Mouse (Mus musculus): ENCODE results near the gene Tmem229b.

Tmem229b gene

GRCm38 (mm10) chr12:78952484-78952883 is 54.9 kb downstream of the Tmem229b start:
- in situ Hi-C loops (cut with MboI, MseI): no loop called here

GRCm38 (mm10) chr12:78952053-78952452 is 55.4 kb downstream of the Tmem229b start:
- in situ Hi-C loops (cut with MboI, MseI): no loop called here

DNA sequence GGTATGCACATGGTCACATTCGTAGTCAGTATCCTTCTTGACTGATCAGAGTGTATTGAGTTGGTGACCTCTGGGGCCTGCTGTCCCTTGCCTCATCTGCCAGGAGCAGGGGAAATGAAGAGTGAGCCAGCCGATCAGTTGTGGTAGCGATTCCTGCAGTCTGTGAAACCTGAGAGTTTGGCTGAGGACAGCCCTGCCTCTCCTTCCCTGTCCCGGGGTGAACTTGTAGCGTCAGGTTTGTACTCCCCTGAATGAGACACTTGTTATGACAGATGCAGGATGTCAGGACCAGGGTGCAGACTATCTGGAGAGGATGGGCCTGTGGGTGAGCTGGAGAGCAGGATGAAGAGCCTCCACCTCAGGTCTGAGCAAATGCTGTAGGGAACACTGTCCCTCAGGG is 59.8 kb downstream of the Tmem229b start:
- in situ Hi-C loops (cut with MboI, MseI): no loop called here

DNA sequence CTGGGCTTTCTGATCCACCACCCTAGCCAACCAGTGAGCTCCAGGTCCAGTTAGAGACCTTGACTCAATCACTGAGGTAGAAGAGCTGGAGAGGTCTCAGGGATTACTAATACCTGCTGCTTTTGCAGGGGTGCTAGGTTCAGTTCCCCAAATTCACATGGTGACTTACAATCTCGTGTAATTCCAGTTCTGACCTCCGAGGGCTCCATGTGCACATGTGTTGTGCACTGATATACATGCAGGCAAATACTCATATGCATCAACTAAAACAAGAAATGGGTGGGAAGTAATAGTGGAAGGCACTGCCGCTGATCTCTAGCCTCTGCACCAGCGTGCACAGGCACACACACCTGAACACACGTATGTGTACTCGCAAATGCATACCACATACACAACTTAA is 60.3 kb downstream of the Tmem229b start:
- in situ Hi-C loops (cut with MboI, MseI): no loop called here

DNA sequence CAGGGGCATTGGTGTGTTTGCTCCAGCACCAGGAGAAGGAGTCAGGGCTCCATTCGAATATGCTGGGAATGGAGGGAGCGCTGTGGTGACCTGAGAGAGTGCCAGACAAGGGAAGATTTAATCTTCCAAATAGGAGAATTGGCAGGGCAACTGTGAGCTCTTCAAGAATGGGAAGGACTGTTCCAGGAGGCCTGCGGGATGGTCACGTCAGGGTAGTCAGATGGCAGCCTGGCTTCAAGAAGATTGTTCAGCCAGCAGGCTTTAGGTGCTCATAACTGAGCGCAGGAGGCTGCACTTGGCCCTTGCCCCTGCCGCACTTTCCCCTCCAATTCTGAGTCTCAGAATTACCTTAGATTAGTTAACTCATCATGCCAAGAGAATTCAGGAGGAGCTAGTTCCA is 64.5 kb downstream of the Tmem229b start:
- in situ Hi-C loops (cut with MboI, MseI): no loop called here

- in situ Hi-C loops (cut with MboI, MseI): no loop called here
Measured at GRCm38 (mm10) chr12:78940081-78940480, 67.3 kb downstream of the Tmem229b start.

GRCm38 (mm10) chr12:78939393-78940037 is 67.9 kb downstream of the Tmem229b start:
- in situ Hi-C loops (cut with MboI, MseI): loop anchor here (10.0 kb wide), 1 partner anchor 1405 kb away; no protein-coding TSS in a partner anchor

DNA sequence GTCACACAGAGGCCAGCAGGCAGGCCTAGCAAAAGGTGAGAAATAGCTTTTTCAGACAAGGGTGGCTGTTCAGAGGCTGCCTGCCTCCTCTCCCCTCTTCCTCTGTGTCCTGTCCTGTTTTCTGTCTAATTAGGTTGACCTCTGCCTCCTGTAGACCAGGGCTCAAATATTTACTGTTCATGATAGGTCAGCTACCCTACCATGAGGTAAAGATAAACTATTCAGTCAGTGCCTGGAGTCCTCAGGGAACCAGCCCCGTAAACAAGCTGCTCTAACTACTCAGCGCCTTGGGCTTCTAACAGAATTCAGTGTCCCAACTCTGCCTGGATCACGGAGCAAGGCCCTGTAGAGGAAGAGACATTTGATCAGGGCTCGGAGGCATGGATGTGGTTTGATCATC is 70.9 kb downstream of the Tmem229b start:
- in situ Hi-C loops (cut with MboI, MseI): loop anchor here (10.0 kb wide), 1 partner anchor 1408 kb away; no protein-coding TSS in a partner anchor

DNA sequence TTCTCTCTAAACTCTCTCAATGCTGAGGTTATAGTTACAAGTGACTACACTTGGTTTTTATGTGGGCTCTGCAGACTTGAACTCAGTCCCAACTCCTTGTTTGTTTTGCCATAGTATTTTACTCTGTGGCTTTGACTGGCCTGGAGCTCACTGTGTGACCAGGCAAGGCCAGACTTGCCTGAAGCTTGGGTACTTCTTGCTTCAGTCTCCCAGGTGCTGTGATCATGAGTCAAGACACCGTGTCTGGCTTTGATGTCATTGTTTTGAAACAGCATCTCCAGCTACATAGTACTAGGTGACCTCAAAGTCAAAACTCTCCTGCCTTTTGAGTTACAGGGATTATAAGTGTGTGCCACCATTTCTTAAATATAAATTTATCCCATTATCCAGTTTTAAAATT is 77.5 kb downstream of the Tmem229b start:
- in situ Hi-C loops (cut with MboI, MseI): loop anchor here (10.0 kb wide), 1 partner anchor 1415 kb away; no protein-coding TSS in a partner anchor

- in situ Hi-C loops (cut with MboI, MseI): no loop called here
Measured at GRCm38 (mm10) chr12:78927287-78927686, 80.1 kb downstream of the Tmem229b start.

DNA sequence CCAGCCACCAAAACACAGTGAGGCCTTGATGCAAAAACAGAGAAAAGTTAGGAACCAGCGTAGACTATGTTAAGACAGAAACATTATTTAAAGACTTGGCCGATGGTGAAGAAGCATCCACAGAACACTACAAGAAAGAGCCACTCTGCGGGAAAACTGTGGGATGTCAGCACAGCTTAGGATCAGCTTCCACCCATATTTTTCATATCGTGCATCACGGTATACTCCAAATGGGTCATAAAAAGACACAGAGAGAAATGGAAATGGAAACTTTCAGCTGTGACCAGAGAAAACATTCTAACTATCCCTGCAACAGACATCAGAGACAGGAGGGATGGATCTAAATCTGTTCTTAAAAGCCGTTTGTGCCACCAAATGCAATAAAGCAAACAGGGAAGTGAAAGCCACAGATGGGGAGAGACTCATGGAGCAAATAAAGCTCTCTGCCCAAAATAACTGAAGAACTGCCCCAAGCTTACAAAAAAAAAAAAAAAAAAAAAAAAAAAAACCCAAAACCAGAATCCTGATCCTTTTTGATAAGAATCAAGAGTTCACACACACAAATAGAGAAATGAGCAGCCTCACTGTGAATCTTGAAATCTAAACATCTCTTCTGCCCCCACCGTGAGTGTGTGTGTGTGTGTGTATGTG is 83.8 kb downstream of the Tmem229b start:
- in situ Hi-C loops (cut with MboI, MseI): loop anchor here (5.0 kb wide), 1 partner anchor 99 kb away; no protein-coding TSS in a partner anchor

DNA sequence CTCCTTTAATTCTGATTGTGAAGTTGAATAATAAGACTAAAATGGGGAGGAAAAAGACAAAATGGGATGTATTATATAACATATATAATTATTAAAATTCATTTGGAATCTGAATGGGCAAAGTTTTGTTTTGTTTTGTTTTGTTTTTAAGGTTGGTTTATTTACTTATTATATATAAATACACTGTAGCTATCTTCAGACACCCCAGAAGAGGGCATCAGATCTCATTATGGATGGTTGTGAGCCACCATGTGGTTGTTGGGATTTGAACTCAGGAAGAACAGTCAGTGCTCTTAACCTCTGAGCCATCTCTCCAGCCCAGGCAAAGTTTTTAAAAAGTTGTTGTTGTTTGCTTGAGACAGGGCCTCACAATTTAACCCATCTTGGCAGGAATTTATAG is 84.5 kb downstream of the Tmem229b start:
- in situ Hi-C loops (cut with MboI, MseI): loop anchor here (5.0 kb wide), 1 partner anchor 99 kb away; no protein-coding TSS in a partner anchor

- in situ Hi-C loops (cut with MboI, MseI): loop anchor here (5.0 kb wide), 1 partner anchor 100 kb away; no protein-coding TSS in a partner anchor
Measured at GRCm38 (mm10) chr12:78922058-78922457, 85.4 kb downstream of the Tmem229b start.

GRCm38 (mm10) chr12:78921421-78921820 is 86.0 kb downstream of the Tmem229b start:
- in situ Hi-C loops (cut with MboI, MseI): loop anchor here (5.0 kb wide), 1 partner anchor 101 kb away; no protein-coding TSS in a partner anchor

GRCm38 (mm10) chr12:78919079-78919712 is 88.2 kb downstream of the Tmem229b start:
- in situ Hi-C loops (cut with MboI, MseI): no loop called here

DNA sequence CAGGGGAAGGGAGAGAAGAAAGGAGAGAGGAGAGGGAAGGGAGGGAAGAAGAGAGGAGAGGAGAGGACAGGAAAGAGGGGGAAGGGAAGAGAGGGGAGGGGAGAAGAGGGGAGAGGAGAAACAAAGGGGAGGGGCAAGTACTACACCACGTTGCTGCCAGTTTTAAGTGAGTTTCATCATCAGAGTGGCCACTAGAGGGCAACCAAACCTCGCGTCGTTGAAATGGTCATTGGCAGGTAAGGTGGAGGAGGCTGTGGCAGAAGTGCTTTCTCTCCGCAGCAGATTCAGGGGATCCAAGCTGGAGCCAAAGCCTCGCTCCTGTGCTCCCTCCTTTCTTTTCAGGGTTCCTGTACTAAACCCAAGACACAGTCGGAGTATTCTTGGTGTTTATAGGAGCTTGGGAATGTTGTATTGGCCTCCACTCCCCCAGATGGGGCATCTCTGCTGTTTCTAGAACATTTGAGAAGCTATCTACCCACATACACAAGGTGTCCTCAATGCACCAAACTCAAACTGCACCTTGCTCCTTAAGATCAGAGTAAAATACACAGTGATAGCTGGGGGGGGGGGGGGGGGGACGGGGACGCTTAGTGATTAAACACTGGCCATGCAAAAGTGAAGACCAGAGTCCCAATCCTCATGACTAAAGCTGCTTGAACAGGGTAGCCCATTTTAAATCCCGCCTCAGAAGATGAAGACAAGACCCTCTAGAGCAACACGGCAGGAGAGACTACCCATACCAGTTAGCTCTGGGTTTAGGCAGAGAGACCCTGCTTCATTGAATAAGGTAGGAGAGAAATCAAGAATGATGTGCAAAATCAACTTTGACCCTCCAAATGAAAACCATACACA is 89.0 kb downstream of the Tmem229b start:
- in situ Hi-C loops (cut with MboI, MseI): no loop called here

GRCm38 (mm10) chr12:78916278-78916677 is 91.1 kb downstream of the Tmem229b start:
- in situ Hi-C loops (cut with MboI, MseI): no loop called here

DNA sequence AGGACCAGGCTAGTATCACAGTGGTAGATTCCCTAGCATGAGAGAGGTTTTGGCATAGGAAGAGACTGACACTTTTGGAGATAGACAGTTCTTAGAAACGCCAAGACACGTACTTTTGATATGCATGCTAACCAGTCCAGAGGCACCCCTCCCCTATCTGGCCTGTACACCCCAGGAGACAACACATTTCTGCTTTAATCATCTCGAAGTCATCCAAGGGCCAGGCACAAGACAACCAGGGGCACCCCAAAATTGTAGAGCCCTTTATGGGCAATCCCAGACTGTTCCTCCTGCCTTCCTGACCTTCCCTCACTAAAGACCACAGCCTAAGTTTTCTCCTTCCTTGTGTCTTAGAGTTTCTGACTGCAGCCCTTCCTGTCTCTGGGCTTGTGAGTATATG is 91.9 kb downstream of the Tmem229b start:
- in situ Hi-C loops (cut with MboI, MseI): no loop called here

DNA sequence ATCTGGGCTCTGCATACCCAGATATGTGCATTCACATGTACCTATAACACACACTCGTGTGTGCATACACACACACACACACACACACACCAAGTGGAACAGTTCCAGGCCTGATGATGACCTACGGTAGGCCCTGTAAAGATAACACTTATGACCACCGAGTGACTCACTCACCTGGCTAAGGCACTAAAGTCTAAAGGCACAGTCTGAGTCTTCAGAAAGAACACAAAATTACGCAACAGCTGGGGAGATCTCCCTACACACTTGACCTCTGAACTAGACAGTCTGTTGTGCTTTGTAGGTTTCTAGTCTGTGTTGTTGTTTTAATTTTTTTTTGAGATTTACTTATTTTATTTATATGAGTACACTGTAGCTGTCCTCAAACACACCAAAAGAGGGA is 93.0 kb downstream of the Tmem229b start:
- in situ Hi-C loops (cut with MboI, MseI): loop anchor here (5.0 kb wide), 1 partner anchor 188 kb away; no protein-coding TSS in a partner anchor
